Mouse (Mus musculus) small intestine, adult 2 months (tissue): Measurements from ENCODE around the gene Ppp4r1.

Experiments used
- CTCF ChIP-seq: fragments of 200-500 bp; IDR thresholded peaks from 2 replicates; pipeline ENCODE4 v1.5.1; 2012; ENCODE audit warnings: low read depth, mild to moderate bottlenecking, control low read depth, inconsistent platforms, low read length, moderate library complexity, mixed read lengths; ENCODE audit not compliant: insufficient replicate concordance, insufficient read length; ENCODE audit errors: extremely low read depth
- POLR2A ChIP-seq: fragments of 200-500 bp; IDR thresholded peaks from 2 replicates; pipeline ENCODE4 v1.6.1; 2012; ENCODE audit warnings: low read depth, mild to moderate bottlenecking, control low read depth, inconsistent platforms, low read length, moderate library complexity

DNA sequence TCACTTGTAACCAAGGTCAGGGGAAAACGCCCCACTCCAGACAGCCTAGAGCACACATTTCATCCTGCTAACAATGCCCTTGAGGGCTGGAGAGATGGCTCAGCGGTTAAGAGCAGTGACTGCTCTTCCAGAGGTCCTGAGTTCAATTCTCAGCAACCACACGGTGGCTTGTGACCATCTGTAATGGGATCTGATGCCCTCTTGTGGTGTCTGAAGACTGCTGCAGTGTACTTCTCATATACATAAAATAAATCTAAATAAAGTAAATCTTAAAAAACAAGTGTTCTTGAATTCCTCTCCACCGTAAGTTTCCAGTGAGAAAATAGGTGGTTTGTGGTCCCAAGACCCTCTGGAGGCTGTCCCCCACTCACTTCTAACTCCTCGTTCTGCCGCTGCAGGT lies 69.4 kb downstream of the Ppp4r1 start:
- TF ChIP-seq CTCF = no peak
- no peak for TF ChIP-seq POLR2A
